Mouse (Mus musculus) C2C12 (cell line): Measurements from ENCODE around the gene Olfr550.

Experiments used
- CTCF ChIP-seq: IDR thresholded peaks from one replicate; pipeline ENCODE4 v1.5.1; 2011; ENCODE audit not compliant: control insufficient read depth, insufficient read depth, insufficient read length
- FOSL1 ChIP-seq: IDR thresholded peaks from one replicate; pipeline ENCODE4 v1.8.0; 2011; ENCODE audit warnings: mild to moderate bottlenecking, low read length; ENCODE audit not compliant: poor library complexity, insufficient read depth, severe bottlenecking
- MAX ChIP-seq: IDR thresholded peaks from one replicate; pipeline ENCODE4 v1.6.1; 2011; ENCODE audit warnings: mild to moderate bottlenecking, control low read depth
- MYOD1 ChIP-seq: IDR thresholded peaks from one replicate; pipeline ENCODE4 v1.6.1; 2011; ENCODE audit warnings: low read depth; ENCODE audit not compliant: control insufficient read depth, insufficient read length
- MYOG ChIP-seq: IDR thresholded peaks from one replicate; pipeline ENCODE4 v1.6.1; 2011; ENCODE audit not compliant: control insufficient read depth, insufficient read length; ENCODE audit errors: extremely low read depth
- USF1 ChIP-seq: IDR thresholded peaks from one replicate; pipeline ENCODE4 v1.6.1; 2011; ENCODE audit warnings: low read depth, mild to moderate bottlenecking, control low read depth, moderate library complexity

- TF ChIP-seq FOSL1, result no peak
- no peak for TF ChIP-seq CTCF
- TF ChIP-seq MYOD1, result no peak
- TF ChIP-seq USF1, result no peak
- TF ChIP-seq MAX, result no peak
- no peak for TF ChIP-seq MYOG
Observed at GRCm38 (mm10) chr7:102534449-102534848, 36.8 kb upstream of the Olfr550 start, which contains the start of gene Olfr547.
